Mouse (Mus musculus): ENCODE data around the gene Acan. TPM values are rescaled to one million over a fixed set of nuclear protein-coding genes. Genes with fewer than 3 reads are reported as not detected.

The Acan gene
- total RNA-seq (2022) = under 1 TPM; 0.05 to 0.16 (median 0.11) TPM

DNA sequence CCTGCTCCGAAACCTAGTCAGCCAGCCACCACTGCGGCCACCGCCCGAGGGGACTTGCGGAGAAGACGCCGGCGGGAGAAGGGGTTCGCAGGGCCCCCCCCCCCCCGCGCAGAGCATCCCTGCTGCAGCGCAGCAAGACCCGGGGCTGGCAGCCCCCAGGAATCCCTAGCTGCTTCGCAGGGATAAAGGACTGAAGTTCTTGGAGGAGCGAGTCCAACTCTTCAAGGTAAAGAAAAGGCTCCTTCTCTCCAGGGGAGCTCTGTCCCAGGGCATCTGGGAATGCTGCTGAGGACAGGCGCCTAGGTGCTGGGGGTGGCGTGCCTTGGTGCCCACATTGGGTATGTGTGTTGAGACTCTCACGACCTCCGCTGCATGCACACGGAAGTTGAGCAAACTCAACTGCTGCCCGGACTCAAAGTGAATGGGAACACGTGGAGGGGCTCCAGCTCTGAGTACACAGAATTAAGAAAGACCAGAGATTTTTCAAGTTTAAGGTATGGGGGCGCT is at the start of gene Acan:
TSS of gene Acan (plus strand) at position 101 of the 507 bp plus-strand sequence.
- no peak for DNase-seq (ENCODE audit: low spot score)

DNA sequence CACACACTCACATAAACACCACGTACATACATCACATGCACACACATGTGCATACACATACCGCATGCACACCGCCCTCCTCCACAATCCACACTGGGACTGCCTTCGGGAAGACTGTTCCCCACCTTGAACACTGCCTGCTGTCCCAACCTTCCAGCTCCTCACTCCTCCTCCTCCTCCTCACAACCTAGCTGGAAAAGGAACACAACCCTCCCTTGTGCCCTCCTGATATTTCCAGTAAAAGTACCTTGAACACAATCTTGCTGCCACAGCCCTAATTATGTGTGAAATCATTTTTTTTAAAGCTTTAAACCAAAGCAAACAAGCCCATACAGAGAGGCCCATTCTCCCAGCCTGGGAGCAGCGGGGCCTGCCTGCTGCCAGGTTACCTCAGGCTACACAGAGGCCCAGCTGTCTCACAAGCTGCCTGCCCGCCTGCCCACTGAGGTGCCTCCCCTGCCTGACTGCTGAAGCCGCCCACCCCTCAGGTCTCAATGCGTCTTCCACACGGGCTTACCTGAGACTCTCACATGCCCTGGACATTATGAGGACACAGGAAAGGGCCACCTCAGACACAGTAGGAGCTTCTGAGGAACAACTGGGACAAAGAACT is 31.9 kb upstream of the Acan start:
- DNase-seq (ENCODE audit: low spot score) = no peak

DNA sequence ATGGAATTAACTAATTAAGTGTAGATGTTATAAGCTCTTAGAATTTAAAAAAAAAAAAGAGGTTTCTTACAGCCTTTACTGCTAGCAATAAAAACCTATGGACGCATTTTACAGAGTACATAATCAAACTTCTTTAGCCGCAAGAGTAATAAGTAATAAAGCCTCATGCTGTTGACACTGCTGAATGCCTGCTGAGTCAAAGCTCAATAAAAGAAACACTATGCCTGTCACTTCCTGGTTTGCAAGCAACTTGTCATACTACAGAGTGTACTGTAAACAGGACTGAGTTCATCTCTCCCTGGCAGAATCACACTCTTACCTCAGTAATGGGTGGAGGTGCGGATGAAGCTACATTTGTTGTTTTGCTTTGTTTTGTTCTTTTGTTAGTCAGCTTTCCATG is 24.1 kb upstream of the Acan start:
- no peak for DNase-seq (ENCODE audit: low spot score)

DNA sequence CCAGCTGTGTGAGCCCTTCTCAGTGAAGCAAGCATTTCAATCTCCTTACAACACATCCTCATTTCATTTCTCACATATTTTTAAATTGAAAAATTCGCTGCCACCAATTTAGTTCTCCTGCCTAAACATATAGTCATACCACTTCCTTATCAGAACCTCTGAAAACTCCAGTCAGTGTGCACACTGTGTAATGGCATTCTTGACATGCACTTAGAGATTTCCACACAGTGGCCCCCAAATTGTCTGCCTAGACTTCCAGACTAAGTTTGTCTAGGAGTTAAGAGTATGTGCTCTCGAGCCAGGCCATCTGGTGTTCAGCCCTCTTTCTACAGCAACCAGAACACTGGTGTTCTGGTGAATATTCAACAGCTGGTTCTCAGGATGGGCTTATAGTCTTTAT is 19.5 kb upstream of the Acan start:
- DNase-seq (ENCODE audit: low spot score) = no peak

DNA sequence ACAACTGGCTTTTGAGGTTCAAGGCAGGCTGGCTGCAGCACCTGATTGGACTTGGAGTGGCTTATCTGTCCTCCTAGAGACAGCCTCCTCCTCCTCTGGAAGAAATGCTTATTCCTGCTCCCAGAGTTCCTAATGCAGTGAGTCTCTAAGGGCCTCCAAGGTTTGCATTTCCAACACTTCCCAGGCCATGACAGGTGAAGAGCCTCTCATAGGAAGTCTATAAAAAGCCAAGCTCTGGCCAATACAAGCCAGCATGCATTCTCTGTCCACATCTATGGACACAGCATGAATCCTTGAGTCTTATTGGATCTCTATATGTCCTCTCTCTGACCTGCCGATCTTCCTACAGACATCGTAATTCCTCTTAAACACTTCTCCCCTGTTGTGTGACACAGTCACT is 18.8 kb upstream of the Acan start:
- DNase-seq (ENCODE audit: low spot score) = no peak

DNA sequence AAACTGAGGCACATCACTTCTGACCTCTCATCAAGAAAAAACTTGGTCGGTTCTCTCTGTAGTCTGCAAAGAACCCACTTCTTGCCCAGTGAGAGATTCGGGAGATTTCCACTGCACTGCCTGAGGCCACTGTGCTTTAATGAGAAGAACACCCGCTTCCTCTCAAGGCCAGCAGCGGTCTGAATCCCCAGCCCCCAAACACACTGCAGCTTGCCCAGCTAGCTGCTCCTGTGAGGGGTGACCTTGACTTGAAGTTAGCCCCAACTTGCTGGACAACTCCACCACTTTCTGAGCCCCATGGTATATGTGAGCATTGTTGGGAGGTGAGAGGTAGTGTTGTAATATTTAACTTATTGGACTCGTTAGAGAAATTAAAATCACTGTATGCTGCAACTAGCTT is 1.2 kb upstream of the Acan start:
- DNase-seq (ENCODE audit: low spot score) = no peak

DNA sequence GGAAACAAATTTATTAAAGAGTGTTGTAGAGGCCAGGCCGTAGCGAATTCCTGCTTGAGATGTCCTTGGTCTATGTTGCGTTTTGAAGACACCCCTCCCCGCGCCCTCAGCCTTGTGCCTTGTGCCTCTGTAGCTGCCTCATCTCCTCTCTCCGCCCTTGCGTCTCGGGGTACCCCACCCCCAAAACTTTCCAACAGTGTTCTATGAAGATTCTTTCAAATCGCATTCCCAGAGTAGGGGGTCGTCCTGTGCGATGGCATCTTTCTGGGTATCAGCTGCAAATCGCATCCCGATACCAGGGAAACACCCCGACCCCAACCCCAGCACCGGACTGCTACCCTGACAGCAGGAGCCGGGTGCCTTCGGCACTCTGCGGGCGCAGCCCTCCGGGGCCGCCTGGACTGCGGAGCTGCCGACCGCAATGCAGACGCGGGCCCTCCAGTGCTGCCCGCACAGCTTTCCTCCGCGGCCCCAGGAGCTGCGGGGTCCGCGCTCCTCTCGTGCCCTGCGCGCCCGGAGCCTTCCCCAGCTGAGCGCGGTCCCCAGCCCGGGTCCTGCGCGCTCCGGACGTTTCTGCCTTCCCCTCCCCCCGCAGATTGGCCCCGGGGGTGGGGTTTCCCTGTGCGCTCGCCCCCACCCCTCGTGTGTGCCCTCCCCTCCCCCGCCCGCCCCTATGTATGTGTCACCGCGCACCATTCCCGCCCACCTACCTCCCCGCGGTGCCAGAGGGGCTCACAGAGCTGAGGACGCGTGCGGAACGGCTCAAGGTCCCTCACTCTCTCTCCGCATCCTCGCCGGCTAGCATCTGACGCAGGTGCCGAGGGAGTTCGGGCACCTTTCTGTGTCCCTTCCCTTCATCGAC is 531 bp upstream of the Acan start:
- no peak for DNase-seq (ENCODE audit: low spot score)

DNA sequence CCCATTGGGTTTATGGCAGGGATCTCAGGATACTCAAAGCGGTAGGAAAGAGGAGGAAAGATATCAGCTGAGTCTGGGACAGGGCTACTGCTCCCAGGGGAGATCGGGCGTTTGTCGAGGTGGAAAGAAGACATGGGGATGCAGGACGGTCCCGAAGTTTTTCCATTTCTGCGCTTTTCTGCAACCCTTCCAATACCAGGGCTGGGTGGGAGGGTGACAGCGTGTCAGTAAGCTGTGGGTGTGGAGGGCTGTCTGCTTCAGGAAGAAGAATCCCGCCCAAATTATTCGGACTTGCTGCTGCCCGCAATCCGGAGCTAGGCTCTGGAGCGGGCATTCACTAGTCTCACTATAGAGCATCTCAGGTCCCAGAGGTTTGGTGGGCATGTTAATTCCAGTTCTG is 828 bp downstream of the Acan start:
- no peak for DNase-seq (ENCODE audit: low spot score)

DNA sequence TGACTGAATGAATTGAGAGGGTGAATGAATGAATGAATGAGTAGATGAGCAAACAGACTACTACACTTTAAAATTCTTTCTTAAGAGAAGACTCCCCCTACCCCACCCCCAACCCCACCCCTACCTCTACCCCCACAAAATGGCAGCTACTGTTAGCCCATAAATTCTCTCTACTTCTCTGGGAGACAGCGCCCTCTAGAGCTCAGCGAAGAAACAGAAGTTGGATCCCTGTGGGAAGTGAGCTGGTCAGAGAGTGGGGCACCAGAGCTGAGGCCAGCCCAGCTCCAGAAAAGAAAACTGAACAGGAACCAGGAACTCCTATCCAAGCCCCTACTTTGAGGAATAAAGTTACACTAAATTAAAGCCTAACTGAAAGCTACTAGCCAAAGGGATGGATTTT is 5.3 kb downstream of the Acan start:
- DNase-seq (ENCODE audit: low spot score) = no peak

DNA sequence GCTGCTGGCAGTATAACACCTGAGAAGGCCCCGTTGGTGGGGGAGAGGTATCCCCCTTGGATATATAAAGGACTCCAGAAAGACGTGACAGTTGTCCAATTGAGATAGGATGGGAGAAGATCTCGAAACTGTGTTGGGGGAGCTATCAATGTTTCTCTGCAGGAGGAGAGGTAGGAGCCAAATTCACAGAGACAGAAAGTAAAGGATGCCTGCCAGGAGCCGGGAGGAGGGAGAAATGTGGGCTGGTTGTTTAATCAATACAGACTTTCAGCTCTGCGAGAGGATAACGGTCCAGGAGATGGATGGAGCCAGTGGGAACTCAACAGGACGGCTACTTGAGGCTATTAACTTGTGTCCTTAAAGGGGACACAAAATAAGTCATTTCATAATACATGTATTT is 14.2 kb downstream of the Acan start:
- no peak for DNase-seq (ENCODE audit: low spot score)

DNA sequence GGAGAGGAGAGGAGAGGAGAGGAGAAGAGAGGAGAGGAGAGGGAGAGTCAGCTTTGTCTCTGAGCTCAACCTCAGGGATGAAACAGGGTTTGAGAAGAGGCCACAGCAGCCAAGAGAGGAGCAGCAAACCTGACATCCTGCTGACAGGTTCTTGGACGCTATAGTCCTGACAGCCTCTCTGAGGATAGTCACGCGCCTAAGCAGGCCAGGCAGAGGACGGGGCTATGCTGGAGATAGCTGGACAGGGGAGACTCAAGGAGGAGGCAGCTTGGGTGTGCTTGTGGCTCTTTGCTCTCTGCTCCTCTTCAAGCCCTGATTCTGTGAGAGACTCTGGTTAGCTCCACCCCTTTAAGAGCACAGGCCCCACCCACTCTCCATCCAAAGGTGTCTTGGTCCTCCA is 14.9 kb downstream of the Acan start:
- peak; percentile 11 for DNase-seq (ENCODE audit: low spot score)

DNA sequence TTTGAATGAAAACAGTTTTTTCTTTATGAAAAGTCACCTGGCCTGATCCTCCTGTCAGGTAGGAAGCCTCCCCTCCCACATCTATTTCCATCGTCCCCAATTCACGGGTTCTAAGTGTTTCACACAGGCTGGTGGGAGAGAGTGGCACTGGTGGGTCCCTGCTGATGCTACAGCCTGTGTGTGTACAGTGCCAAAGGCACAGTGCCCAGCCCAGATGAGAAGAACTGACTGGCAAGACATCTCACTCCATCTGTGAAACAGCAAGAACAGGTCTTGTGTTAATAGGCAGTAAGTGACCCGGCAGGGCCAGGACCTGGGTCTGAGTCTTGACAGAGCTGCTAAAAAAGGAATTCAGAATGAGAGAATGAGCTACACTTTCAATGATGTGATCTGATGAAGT is 25.9 kb downstream of the Acan start:
- no peak for DNase-seq (ENCODE audit: low spot score)

DNA sequence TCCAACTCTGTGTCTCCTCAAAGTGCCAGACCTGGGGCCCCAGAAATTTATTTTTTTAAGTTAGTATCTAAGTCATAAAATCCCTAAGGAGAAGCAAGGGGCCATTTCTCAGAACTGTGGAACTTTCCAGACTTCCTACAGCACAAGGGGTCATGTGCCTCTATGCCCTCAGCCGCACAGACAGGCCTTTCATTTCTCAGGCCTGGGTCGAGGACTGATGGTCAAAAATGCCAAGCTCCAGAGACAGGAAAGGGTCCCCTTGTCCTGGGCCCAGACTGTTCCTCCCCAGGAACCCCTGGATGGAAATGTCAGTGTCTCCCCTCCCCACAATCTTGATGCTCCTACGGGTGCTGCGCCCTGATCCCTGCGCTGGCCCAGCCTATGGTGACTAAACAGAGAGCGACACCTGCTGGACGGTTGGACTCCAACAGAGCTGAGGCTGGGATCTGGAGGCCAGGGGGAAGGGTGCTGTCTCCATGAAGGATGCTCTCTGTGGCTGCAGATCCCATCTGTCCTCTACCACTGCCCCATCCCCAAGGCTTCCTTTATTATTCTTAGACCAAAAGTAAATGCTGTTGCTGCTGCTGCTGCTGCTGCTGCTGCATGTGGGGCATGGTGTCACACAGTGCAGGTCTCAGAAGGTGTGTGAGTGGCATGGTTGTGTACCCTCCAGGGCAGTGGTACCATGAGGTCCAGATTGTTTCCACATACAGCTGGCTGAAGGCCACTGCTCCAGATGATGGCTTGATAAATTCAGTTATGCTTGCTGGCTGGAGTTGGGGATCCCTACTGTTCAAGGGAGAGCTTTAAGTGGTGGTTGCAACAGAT is 27.5 kb downstream of the Acan start:
- DNase-seq (ENCODE audit: low spot score) = peak; percentile 28

DNA sequence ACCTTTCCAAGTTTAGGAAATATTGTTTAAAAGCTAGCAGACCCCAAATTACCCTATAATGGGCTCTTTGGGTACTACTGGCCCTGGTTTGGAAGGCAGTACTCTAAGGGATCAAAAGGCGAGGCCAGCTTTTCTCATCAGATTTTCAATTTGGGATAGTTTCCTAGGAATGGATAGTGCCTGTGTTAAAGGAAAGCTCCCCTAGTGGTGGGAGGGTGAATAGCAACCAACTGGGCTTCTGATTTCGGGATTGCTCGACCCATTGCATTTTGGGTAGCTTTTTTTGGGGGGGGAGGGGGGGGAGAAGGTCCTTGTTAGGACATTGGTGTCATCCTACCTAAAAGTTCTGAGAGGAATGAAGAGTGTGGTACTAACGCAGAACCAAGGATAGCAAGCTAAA is 35.8 kb downstream of the Acan start:
- no peak for DNase-seq (ENCODE audit: low spot score)

DNA sequence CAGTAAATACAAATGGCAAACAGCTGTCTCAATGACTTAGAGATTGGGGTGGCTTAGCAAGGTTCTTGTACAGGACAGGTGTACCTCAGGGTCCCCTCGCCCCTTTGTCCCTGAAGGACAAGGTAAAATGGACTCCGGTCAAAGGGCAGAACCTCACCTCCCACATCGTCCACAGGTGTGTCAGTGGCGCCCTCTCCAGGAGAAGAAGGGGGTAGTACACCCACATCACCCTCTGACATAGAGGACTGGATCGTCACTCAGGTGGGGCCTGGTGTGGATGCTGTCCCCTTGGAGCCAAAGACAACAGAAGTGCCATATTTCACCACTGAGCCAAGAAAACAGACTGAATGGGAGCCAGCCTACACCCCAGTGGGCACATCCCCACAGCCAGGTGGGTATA is 43.2 kb downstream of the Acan start:
- DNase-seq (ENCODE audit: low spot score) = no peak

DNA sequence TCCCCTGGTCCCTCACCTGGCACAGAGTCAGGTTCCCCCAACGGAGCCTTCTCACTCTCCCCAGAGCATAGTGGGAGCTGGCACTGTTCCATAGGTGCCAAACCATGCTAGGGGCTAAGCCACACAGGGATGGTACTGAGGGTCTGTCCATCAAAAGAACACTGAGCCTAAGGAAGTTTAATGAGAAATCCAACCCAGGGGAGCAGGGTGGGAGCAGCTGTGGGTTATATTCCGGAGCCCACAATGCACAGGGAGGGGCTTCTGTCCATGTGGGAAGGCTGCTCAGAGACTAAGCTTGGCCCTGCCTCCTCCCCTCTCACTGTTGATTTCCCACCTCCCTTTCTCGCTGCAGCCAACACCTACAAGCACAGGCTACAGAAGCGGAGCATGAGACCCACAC is 60.6 kb downstream of the Acan start:
- no peak for DNase-seq (ENCODE audit: low spot score)

DNA sequence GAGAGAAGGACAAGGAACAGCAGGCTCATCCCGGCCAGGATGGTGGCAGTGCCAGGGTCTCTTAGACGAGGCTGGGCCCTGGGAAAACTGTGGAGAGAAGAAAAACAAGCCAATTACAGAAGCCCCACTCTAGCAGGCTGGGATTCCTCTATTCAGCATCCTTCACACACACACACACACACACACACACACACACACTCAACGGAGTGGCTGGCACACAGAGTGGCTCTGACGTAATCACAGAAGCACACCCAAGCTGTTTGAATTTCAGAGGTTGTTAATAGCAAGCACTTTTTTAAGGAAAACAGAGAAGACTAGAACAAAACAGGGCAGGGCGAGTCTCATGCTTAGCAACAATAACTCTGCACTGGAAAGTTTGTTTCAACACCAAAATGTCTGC is 70.2 kb downstream of the Acan start:
- no peak for DNase-seq (ENCODE audit: low spot score)

DNA sequence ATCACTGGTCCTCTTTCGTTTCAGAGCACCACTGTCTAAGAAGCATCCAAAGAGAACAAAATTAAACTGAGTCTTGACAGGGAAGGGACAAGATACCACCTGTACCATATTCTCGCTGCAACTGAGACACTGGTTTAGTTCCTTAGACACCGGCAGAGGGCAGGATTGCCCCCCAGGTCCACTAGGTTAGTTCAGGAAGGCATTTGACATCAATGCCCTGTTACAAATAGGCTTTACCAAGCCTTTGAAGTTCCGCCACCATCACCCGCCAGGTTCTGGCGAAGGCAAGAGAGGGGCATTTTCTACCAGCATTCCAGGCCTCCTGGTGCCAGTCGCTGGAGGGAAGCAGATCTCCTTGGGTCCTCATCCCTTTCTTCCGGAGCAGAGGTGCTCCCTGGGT is 76.6 kb downstream of the Acan start:
- DNase-seq (ENCODE audit: low spot score) = no peak

DNA sequence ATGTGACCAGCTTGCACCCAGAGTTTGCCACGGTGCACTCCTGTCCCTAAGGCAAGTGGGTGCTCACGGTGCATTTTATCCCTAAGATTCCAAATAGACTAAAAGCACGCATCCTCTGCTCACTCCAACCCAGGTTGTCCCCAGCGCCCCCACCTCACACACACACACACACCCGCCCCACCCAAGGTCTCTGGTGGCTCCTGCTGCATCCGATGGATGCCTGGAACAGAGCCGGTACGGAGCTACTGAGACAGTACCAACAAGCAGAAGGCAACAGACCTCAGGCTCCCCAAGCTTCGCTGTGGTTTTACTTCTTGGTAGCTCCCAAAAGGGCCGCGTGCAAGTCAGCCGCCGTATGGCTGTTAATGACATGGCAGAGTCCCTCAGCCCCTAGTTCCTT is 77.1 kb downstream of the Acan start:
- DNase-seq (ENCODE audit: low spot score) = no peak

DNA sequence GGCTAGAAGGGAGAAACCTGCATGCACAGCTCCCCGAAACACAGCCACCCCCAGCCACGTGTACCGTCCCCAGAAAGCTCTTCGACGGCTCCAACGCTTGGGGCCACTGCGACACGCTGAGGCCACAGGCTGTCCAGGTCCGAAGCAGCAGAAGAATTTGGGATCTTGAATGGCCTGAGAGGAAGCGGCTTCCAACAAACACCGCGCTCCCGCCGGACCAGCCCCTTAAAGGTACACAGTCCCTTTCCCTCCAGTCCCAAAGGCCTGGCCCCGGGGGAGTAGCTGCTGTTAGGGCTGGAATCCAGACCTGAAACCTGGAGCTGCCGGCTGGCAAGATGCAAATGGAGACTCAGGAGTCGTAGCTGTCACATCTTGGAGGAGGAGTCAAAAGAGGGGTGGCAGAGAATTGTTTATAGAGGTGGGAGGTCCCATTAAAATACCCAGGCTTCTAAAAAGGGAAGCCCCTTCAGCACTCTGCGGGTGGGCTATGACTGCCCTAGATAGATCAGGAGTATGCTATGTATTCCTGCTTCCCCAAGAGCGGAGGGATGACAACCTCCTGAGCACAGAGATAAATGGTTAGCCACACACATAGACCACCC is 77.7 kb downstream of the Acan start, which contains the start of gene Hapln3:
TSS of gene Hapln3 (minus strand) at position 176 of the 602 bp plus-strand sequence.
- DNase-seq (ENCODE audit: low spot score) = no peak

DNA sequence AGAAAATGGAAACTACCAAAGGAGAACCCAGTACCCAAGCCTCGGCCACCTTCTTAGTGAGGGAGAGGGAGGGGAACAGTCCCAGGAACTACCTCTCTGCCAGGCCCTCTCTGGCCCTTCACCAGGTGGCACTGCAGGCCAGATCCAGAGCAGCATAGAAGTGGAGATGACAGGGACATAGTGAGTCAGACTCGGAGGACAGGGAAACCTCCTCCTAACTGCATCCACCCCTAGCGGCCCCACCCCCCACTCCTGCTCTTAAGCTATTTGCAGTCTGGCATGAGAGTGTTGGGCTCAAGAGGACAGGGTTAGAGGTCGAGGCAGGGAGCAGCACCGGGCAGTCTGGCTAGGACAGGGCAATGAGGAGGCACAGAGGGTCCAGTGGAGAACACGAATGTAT is 80.1 kb downstream of the Acan start:
- DNase-seq (ENCODE audit: low spot score) = no peak

DNA sequence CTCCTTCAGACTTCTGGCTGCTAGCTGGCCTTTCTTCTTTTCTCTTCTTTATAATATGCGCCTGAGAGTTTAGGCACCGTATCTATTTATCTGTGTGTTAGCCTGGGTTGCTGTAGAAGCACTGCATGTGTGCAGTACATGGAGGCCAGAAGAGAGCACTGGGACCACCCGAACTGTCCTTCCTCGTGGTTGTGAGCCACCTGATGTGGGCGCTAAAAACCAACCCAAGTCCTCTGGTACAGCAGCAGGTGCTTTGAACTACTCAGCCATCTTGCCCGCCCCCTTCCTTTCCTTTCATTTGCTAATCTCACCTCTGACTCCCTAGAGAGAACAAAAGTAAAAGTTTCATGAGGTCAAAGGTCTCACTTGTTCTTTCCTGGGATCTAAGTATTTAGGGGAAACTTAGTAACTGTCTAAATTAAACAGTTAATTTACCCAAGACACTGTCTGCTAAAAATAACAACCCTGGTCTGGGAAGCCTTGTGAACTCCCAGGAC is 86.1 kb downstream of the Acan start:
- no peak for DNase-seq (ENCODE audit: low spot score)
